Mouse (Mus musculus) midbrain, embryonic 11.5 days (tissue): ENCODE results near the gene Rfwd3. TPM values are rescaled to one million over a fixed set of nuclear protein-coding genes. Genes with fewer than 3 reads are reported as not detected.
A peak's percentile ranks its signal among the peaks of the same experiment; 100 is the strongest.

ENCODE experiments used
- ATAC-seq: fragments of 200-750 bp; cut with Nextera tagmentation; 2 replicates; pipeline ENCODE4 v1.8.0; 2017; ENCODE audit warnings: moderate TSS enrichment, moderate library complexity; ENCODE audit not compliant: low FRiP score
- DNase-seq: peaks from one replicate; pipeline ENCODE4 v3.0.0; 2015; ENCODE audit warnings: low spot score; ENCODE audit errors: missing footprints
- H3K27ac ChIP-seq: fragments of 300-500 bp; sonication (generic); 2 replicates; pipeline ENCODE4 v1.5.1; 2014; ENCODE audit warnings: low read depth, low read length
- H3K27me3 ChIP-seq: fragments of 300-500 bp; sonication (generic); 2 replicates; pipeline ENCODE4 v1.6.1; 2014; ENCODE audit warnings: mild to moderate bottlenecking, low read length, moderate library complexity, mixed read lengths; ENCODE audit not compliant: control insufficient read depth, insufficient read depth
- H3K36me3 ChIP-seq: fragments of 300-500 bp; sonication (generic); 2 replicates; pipeline ENCODE4 v1.6.1; 2014; ENCODE audit warnings: mild to moderate bottlenecking, low read length, moderate library complexity, mixed read lengths; ENCODE audit not compliant: control insufficient read depth, insufficient read depth
- H3K4me1 ChIP-seq: fragments of 300-500 bp; sonication (generic); 2 replicates; pipeline ENCODE4 v1.6.1; 2014; ENCODE audit warnings: low read length; ENCODE audit not compliant: control insufficient read depth, insufficient read depth
- H3K4me2 ChIP-seq: fragments of 300-500 bp; sonication (generic); 2 replicates; pipeline ENCODE4 v1.6.1; 2014; ENCODE audit warnings: mild to moderate bottlenecking, moderate library complexity
- H3K4me3 ChIP-seq: fragments of 300-500 bp; sonication (generic); 2 replicates; pipeline ENCODE4 v1.5.1; 2014; ENCODE audit warnings: low read depth, low read length
- H3K9ac ChIP-seq: fragments of 300-500 bp; sonication (generic); 2 replicates; pipeline ENCODE4 v1.6.1; 2014; ENCODE audit warnings: low read length
- H3K9me3 ChIP-seq: fragments of 300-500 bp; sonication (generic); 2 replicates; pipeline ENCODE4 v1.6.1; 2016; ENCODE audit warnings: low read length; ENCODE audit not compliant: control insufficient read depth
- WGBS: fragments of 180-500 bp; shearing (Covaris S2); extraction: QIAGEN DNeasy Blood & Tissue Kit; methylation state at CpG from one replicate; pipeline ENCODE4 v1.1.7; 2014; 5-methylcytosine and 5-hydroxymethylcytosine counted together
- polyA plus RNA-seq: library from polyadenylated mRNA; unstranded; fragments of >200 nt; fragmentation: Nextera tagmentation; extraction: Ambion mirVana; gene quantifications from 2 replicates; pipeline ENCODE4 v1.2.1, GENCODE M21; 2014

Rfwd3 gene
- polyA plus RNA-seq, 1 experiment from 2014 or later = 91.4 TPM

DNA sequence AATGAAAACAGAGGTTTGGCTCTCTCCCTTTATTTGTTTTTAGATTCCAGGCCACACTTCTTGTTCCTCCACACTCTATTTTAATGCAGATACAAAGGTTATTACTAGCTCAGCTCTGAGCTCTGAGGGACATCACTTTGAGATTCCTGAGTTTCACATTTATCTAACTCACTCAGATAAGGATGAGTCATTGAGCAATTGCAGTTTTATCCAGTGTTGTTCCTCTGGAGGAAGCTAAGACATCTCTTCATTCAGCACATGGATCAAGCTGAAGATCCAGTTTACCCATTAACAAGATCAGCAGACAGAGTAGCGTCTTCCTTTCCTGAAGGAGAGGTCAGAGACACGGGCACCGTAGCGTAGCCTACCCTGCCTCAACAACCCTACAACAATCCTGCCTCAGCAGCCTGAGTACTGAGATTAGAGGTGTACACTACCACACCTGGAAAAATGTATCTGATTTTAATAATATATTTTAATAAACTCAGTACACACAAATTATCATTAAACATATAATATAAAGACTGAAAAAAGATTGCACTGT lies 53.7 kb downstream of the Rfwd3 start:
- no peaks in the 10 kb centered on the region for H3K4me1 ChIP-seq

DNA sequence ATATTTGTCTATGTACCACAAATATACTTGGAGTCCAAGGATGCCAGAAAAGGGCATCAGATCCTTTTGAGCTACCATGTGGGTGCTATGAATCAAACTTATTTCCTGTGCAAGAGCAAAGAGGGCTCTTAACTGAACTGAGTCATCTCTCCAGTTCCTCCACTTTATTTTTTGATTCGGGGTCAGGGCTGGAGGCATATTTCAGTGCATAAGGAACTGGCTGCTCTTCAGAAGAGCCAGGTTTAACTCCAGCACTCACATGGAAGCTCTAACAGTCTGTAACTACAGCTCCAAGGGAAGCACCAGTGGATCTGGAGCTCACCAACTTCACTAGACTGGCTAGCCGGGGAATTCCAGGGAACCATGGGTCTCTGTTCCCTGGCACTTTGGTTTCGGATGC lies 62.7 kb downstream of the Rfwd3 start:
- Histone ChIP-seq H3K4me2 (no peak overlapping the region), H3K4me1 (no peaks in the 10 kb centered on the region), H3K36me3 (no peaks in the 10 kb centered on the region), H3K27ac (no peak overlapping the region), H3K9ac (no peak overlapping the region), H3K9me3 (no peaks in the 10 kb centered on the region), H3K27me3 (no peaks in the 10 kb centered on the region), H3K4me3 (no peak overlapping the region)
- WGBS = 79% methylated on average over 3 of the region's 3 CpGs
- no peak for ATAC-seq
- peak; percentile 23 for DNase-seq

More for the DNA sequence above, 53.7 kb downstream of the Rfwd3 start:
- Histone ChIP-seq H3K27ac (no peak overlapping the region), H3K4me2 (no peak overlapping the region), H3K9me3 (no peaks in the 10 kb centered on the region), H3K27me3 (no peaks in the 10 kb centered on the region), H3K9ac (no peak overlapping the region), H3K4me3 (no peak overlapping the region), H3K36me3 (no peaks in the 10 kb centered on the region)
- ATAC-seq = no peak
- 87% methylated on average over 4 of the region's 4 CpGs for WGBS
- DNase-seq = no peak

DNA sequence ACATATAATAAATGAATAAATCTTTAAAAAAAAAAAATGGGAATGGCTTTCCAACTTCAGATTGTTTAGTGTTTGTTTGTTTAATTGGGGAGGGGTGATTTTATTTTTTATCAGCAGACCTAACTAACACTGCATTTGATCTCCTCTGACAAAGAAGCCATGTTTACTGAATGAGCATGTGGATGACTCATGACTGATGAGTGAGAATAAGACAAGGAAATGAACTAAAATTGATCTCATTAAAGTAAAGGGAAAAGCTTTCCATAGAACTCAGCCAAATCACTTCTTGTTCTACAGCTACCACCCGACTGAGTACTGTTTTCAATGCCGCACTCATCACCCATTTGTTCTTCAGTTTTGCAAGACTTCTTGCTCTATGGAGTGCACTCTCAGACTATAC lies 66.3 kb downstream of the Rfwd3 start:
- DNase-seq (no peak), ATAC-seq (no peak)
- no peak overlapping the region for H3K4me2 ChIP-seq
- H3K9me3 ChIP-seq = no peaks in the 10 kb centered on the region
- no peak overlapping the region for H3K27ac ChIP-seq
- H3K9ac ChIP-seq = no peak overlapping the region
- H3K4me3 ChIP-seq = no peak overlapping the region
- 95% methylated on average over 2 of the region's 2 CpGs for WGBS
- H3K36me3 ChIP-seq = no peaks in the 10 kb centered on the region
- H3K27me3 ChIP-seq = no peaks in the 10 kb centered on the region
- H3K4me1 ChIP-seq = no peaks in the 10 kb centered on the region

DNA sequence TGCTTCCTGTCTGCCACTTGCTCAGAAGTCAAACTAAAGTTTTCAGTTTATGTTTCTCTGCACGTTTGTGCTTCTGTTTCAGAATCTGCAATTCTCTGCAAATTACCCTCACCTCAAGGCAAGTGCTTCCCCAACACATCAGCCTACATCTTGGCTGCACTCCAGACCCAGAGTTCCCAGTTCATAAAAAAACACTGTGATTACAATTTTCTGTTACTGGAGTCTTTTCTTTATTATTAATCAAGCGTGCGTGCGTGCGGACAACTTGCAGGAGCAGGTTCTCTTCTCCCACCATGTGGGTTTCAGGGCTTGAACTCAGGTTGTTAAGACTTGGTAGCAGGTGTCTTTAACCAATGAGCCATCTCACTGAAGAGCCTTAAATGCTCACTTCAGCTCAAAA lies 75.9 kb downstream of the Rfwd3 start:
- no peaks in the 10 kb centered on the region for H3K9me3 ChIP-seq
- ATAC-seq = no peak
- no peak for DNase-seq
- H3K27me3 ChIP-seq = no peaks in the 10 kb centered on the region
- no peaks in the 10 kb centered on the region for H3K4me1 ChIP-seq
- no peaks in the 10 kb centered on the region for H3K36me3 ChIP-seq
- H3K9ac ChIP-seq = no peak overlapping the region
- no peak overlapping the region for H3K4me3 ChIP-seq
- no peak overlapping the region for H3K4me2 ChIP-seq
- H3K27ac ChIP-seq = no peak overlapping the region
- WGBS = 86% methylated on average over 5 of the region's 5 CpGs

Other genes starting within 250 kb of the Rfwd3 start
- gene Exosc6, start 243.9 kb downstream of the Rfwd3 start, polyA plus RNA-seq = 8.4 and 10.8 TPM in 2 replicates
- gene Clec18a, start 207.8 kb downstream of the Rfwd3 start, polyA plus RNA-seq = 0.41 and 0.77 TPM in 2 replicates
- 5.0 and 7.1 TPM in 2 replicates for gene Pdpr, start 205.6 kb downstream of the Rfwd3 start, polyA plus RNA-seq
- gene Glg1, start 41.0 kb downstream of the Rfwd3 start, polyA plus RNA-seq = 76.6 and 82.4 TPM in 2 replicates
- 0.45 and 0.65 TPM in 2 replicates for gene Mlkl, start 38.0 kb upstream of the Rfwd3 start, polyA plus RNA-seq
- gene Fa2h, start 93.6 kb upstream of the Rfwd3 start, polyA plus RNA-seq = not detected in 2 replicates
- 2.9 TPM in 2 replicates for gene Wdr59, start 221.9 kb upstream of the Rfwd3 start, polyA plus RNA-seq
- 38.6 and 45.6 TPM in 2 replicates for gene Znrf1, start 235.9 kb upstream of the Rfwd3 start, polyA plus RNA-seq